Mouse (Mus musculus) forebrain, postnatal 0 days (tissue): Measurements from ENCODE around the gene Zbtb9. TPM values are rescaled to one million over a fixed set of nuclear protein-coding genes. Genes with fewer than 3 reads are reported as not detected.

Source experiments
- ATAC-seq: fragments of 200-750 bp; cut with Nextera tagmentation; 2 replicates; pipeline ENCODE4 v1.8.0; 2017; ENCODE audit warnings: mild to moderate bottlenecking, moderate library complexity
- DNase-seq: peaks from one replicate; pipeline ENCODE4 v3.0.0-alpha.2; 2015
- H3K27ac ChIP-seq: fragments of 300-500 bp; sonication (generic); 2 replicates; pipeline ENCODE4 v1.5.1; 2014; ENCODE audit warnings: low read depth, mild to moderate bottlenecking, antibody characterized with exemption, low read length, moderate library complexity, mixed read lengths
- H3K27me3 ChIP-seq: fragments of 300-500 bp; sonication (generic); 2 replicates; pipeline ENCODE4 v1.6.1; 2014; ENCODE audit warnings: mild to moderate bottlenecking, low read length, mixed read lengths; ENCODE audit not compliant: insufficient read depth
- H3K36me3 ChIP-seq: fragments of 300-500 bp; sonication (generic); 2 replicates; pipeline ENCODE4 v1.6.1; 2014; ENCODE audit warnings: mild to moderate bottlenecking, moderate library complexity; ENCODE audit not compliant: insufficient read depth
- H3K4me1 ChIP-seq: fragments of 300-500 bp; sonication (generic); 2 replicates; pipeline ENCODE4 v1.6.1; 2014; ENCODE audit warnings: antibody characterized with exemption; ENCODE audit not compliant: insufficient read depth
- H3K4me2 ChIP-seq: fragments of 300-500 bp; sonication (generic); 2 replicates; pipeline ENCODE4 v1.6.1; 2014; ENCODE audit warnings: low read depth, mild to moderate bottlenecking, moderate library complexity
- H3K4me3 ChIP-seq: fragments of 300-500 bp; sonication (generic); 2 replicates; pipeline ENCODE4 v1.5.1; 2014; ENCODE audit warnings: low read depth, low read length, mixed read lengths
- H3K9ac ChIP-seq: fragments of 300-500 bp; sonication (generic); 2 replicates; pipeline ENCODE4 v1.6.1; 2014; ENCODE audit warnings: mild to moderate bottlenecking
- H3K9me3 ChIP-seq: fragments of 300-500 bp; sonication (generic); 2 replicates; pipeline ENCODE4 v1.6.1; 2016; ENCODE audit warnings: low read length
- CTCF ChIP-seq: sonication (generic); IDR thresholded peaks from 2 replicates; pipeline ENCODE4 v1.5.1; 2016; ENCODE audit warnings: antibody characterized with exemption, control low read depth, low read depth
- WGBS: fragments of 180-500 bp; shearing (Covaris S2); extraction: QIAGEN DNeasy Blood & Tissue Kit; methylation state at CpG from one replicate; pipeline ENCODE4 v1.1.7; 2014; 5-methylcytosine and 5-hydroxymethylcytosine counted together
- polyA plus RNA-seq: library from polyadenylated mRNA; unstranded; fragments of >200 nt; fragmentation: Nextera tagmentation; extraction: Ambion mirVana; gene quantifications from 2 replicates; pipeline ENCODE4 v1.2.1, GENCODE M21; 2015
- total RNA-seq: library from RNA; depleted of rRNA; stranded (reverse); fragments of >200 nt; gene quantifications from 2 replicates; pipeline ENCODE4 v1.2.3, GENCODE M21; 2014

Gene Zbtb9
- total and polyA plus RNA-seq, 2 experiments from 2014 or later: 6.8 to 22.5 TPM

DNA sequence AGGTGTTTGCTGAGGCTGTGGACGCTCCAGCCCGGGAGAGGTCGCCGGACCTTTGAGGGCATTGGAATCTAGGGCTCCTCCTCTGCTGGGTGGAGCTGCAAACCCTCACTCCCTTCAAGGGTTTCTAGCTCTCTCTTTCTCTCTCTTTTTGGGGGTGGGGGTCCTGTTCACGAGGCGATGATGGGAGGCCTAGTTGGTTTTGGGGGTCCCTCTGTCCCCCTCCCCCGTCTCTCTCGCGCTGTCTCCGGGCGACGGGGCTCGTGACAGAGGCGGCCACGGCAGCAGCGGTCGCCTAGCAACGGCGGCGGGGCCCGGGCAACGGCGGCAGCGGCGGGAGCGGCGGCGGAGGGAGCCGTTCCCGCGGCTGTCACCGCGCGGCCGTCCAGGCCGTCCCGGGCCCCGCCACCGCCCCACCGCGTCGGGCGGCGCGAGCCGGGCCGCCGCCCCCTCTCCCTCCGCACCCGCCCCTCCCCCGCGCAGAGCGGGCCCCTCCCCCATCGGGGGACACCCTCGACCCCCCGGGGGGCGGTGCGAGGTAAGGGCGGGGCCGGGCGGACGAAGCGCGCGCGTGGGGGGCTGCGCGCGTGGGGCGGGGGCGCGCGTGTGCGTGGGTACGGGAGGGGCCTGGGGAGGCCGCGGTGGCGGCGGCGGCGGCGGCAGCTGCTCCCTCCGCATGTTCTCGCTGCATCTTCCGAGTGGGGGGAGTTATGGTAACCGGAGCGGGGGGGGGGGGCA, 24.5 kb upstream of the Zbtb9 start:
- H3K4me3 ChIP-seq: peak overlapping the region; percentile 70
- H3K27ac ChIP-seq: peak overlapping the region; percentile 92
- no peak for TF ChIP-seq CTCF
- H3K4me1 ChIP-seq: peaks cover 51% of the 10 kb centered on the region
- ATAC-seq (peak; percentile 34; the same call in 1 of the 2 replicates), DNase-seq (peak; percentile 75)
- H3K9me3 ChIP-seq: no peaks in the 10 kb centered on the region
- H3K36me3 ChIP-seq: peaks cover 8% of the 10 kb centered on the region; the same call in 1 of the 2 replicates
- peak overlapping the region; percentile 74 for H3K4me2 ChIP-seq
- H3K27me3 ChIP-seq: no peaks in the 10 kb centered on the region
- 2% methylated on average over 46 of the region's 87 CpGs for WGBS
- H3K9ac ChIP-seq: peak overlapping the region; percentile 75

DNA sequence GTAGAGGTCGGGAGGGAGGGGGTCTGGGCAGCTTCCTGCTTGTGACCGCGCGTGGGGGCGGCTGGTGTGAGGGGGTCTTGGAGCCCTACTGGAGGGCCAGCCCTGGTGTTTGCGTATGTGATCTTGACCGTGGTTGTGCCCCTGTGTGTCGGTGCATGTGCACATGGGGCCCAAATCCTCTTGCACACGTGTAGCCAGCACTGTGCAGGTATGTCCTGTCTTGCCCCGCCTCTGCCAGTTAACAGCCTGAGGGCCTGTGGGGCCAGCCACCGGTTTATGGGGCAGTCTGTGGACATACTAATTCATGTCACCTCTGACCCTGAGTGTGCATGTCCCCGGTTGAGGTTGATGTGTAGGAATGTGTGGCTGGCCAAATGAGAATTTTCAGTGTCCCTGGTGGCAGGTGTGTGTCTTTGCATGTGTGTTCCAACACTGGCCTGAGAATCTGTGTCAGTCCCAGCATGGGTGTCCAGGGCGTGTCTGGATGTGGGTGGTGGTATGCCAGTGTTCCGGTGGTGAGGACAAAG, 23.9 kb upstream of the Zbtb9 start:
- H3K27me3 ChIP-seq: no peaks in the 10 kb centered on the region
- peaks cover 53% of the 10 kb centered on the region for H3K4me1 ChIP-seq
- peaks cover 8% of the 10 kb centered on the region; the same call in 1 of the 2 replicates for H3K36me3 ChIP-seq
- peak; percentile 58 for TF ChIP-seq CTCF
- H3K4me3 ChIP-seq: peak overlapping the region; percentile 70
- DNase-seq: no peak
- peak overlapping the region; percentile 74 for H3K4me2 ChIP-seq
- no peak for ATAC-seq
- H3K27ac ChIP-seq: peak overlapping the region; percentile 92
- 7% methylated on average over 13 of the region's 14 CpGs for WGBS
- peak overlapping the region; percentile 75 for H3K9ac ChIP-seq
- no peaks in the 10 kb centered on the region for H3K9me3 ChIP-seq

DNA sequence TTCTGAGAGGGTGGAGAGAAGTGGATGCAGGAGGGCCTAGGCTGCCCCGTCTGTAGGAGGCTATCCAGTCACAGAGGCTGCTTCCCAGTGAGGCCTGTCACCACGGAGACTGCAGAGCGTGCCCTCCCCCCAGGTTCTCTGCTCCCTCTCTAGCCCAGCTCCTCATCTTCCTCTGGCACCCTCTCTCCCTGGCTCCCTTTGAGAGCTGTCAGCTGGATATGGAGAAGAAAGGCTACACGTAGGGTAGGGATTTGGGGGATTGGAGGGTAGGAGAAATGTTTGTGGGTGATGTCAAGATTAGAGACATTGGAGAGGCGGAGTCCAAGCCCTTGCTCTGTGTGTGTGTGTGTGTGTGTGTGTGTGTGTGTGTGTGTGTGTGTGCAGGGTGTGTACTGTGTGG, 23.1 kb upstream of the Zbtb9 start:
- WGBS: 27% methylated on average over 5 of the region's 5 CpGs
- Histone ChIP-seq H3K4me3 (peak overlapping the region; percentile 70), H3K4me1 (peaks cover 53% of the 10 kb centered on the region), H3K9me3 (no peaks in the 10 kb centered on the region), H3K4me2 (peak overlapping the region; percentile 74), H3K27ac (peak overlapping the region; percentile 92), H3K9ac (peak overlapping the region; percentile 75; the same call in 1 of the 2 replicates), H3K36me3 (peaks cover 13% of the 10 kb centered on the region), H3K27me3 (no peaks in the 10 kb centered on the region)
- TF ChIP-seq CTCF: no peak
- DNase-seq (no peak), ATAC-seq (no peak)

GRCm38 (mm10) chr17:26950560-26951288, 22.2 kb upstream of the Zbtb9 start:
- no peaks in the 10 kb centered on the region for H3K9me3 ChIP-seq
- H3K4me2 ChIP-seq: peak overlapping the region; percentile 74
- no peaks in the 10 kb centered on the region for H3K27me3 ChIP-seq
- H3K9ac ChIP-seq: peak overlapping the region; percentile 55
- H3K4me1 ChIP-seq: peaks cover 50% of the 10 kb centered on the region
- 28% methylated on average over 7 of the region's 7 CpGs for WGBS
- no peak for TF ChIP-seq CTCF
- H3K36me3 ChIP-seq: peaks cover 22% of the 10 kb centered on the region
- ATAC-seq (no peak), DNase-seq (no peak)
- H3K4me3 ChIP-seq: peak overlapping the region; percentile 70
- peak overlapping the region; percentile 92 for H3K27ac ChIP-seq

- ATAC-seq (peak; percentile 74), DNase-seq (peak; percentile 90)
- Histone ChIP-seq H3K4me3 (peak overlapping the region; percentile 41), H3K36me3 (peaks cover 29% of the 10 kb centered on the region), H3K27me3 (no peaks in the 10 kb centered on the region), H3K9me3 (no peaks in the 10 kb centered on the region), H3K4me1 (peaks cover 43% of the 10 kb centered on the region), H3K9ac (peak overlapping the region; percentile 55), H3K27ac (peak overlapping the region; percentile 66), H3K4me2 (peak overlapping the region; percentile 74)
- 0% methylated on average over 10 of the region's 11 CpGs for WGBS
- no peak for TF ChIP-seq CTCF
Observed at GRCm38 (mm10) chr17:26951406-26951805, 21.6 kb upstream of the Zbtb9 start.

DNA sequence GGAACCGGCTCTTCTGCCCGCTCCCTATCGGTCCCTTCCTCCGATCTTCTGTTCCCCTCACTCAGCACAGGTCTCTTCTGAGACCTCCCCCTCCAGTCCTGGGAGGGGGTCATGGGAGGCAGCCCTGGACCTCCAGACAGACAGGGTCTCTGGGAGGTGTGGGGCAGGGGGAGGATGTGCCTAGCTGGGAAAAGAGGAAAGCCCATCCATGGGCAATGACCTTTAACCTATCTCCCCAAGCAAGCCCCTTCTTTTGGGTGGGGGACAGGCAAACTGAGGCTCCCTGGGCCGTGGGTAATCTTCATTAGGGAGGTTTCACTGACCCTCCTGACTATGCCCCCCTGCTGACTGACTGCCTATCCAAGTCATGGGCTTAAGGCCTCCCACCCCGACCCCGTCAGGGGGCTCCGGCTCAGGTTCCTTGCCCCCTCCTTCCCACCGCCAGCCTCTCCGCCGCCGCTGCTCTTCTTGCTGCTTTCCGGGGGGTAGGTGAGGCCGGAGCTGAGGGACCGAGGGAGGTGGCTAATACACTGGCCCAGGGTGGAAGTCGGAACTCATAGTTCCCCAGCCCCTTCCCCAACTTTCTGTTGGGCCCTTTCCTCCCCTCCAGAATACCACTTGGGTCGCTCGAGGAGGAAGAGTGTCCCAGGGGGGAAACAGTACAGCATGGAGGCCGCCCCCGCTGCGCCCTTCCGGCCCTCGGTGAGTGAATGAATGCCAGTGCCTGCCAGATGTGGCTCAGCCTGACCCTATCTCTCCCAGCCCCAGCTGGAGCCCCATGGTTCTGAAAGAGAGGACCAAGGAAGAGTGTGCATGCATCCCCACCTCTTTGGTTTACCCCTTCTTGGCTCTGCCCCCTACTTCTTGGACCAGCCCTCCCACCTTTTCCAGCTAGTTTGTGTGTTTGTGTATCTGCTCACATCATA, 20.8 kb upstream of the Zbtb9 start:
- H3K4me2 ChIP-seq: peak overlapping the region; percentile 74
- H3K9ac ChIP-seq: peak overlapping the region; percentile 55
- no peaks in the 10 kb centered on the region for H3K9me3 ChIP-seq
- H3K4me3 ChIP-seq: peak overlapping the region; percentile 41
- DNase-seq (no peak), ATAC-seq (no peak)
- peaks cover 37% of the 10 kb centered on the region for H3K36me3 ChIP-seq
- no peak for TF ChIP-seq CTCF
- peak overlapping the region; percentile 66; the same call in 1 of the 2 replicates for H3K27ac ChIP-seq
- peaks cover 35% of the 10 kb centered on the region for H3K4me1 ChIP-seq
- H3K27me3 ChIP-seq: no peaks in the 10 kb centered on the region
- WGBS: 8% methylated on average over 20 of the region's 23 CpGs
